Mouse (Mus musculus) megakaryocyte, adult 5-6 weeks (primary cell): ENCODE measurements around the gene Gtf3c6. TPM values are rescaled to one million over a fixed set of nuclear protein-coding genes. Genes with fewer than 3 reads are reported as not detected.
A peak's percentile ranks its signal among the peaks of the same experiment; 100 is the strongest.

Source experiments
- ATAC-seq: 2 replicates; pipeline ENCODE4 v1.8.0; 2016; ENCODE audit warnings: mild to moderate bottlenecking, inconsistent platforms; ENCODE audit not compliant: poor library complexity, severe bottlenecking
- total RNA-seq, 2 experiments: library from RNA; stranded (forward) in 1 of 2; stranded (reverse) in 1 of 2; fragments of 153-499, 151-499 nt in 1 of 2; fragments of 221-1000, 200-1000 nt in 1 of 2; gene quantifications; 2 replicates each; pipeline versions ENCODE4 v1.2.3 to v1.2.4; 2015 to 2017

Gene Gtf3c6
- total RNA-seq, 2 experiments from 2014 or later, result 48.3 to 147 TPM

GRCm38 (mm10) chr10:40259542-40259941 is 1.6 kb upstream of the Gtf3c6 start:
- ATAC-seq, result no peak

- ATAC-seq, result peak; percentile 29
Measured at GRCm38 (mm10) chr10:40258976-40259375, 1.1 kb upstream of the Gtf3c6 start.

- peak; percentile 61 for ATAC-seq
Measured at GRCm38 (mm10) chr10:40258401-40258966, 576 bp upstream of the Gtf3c6 start.

- 0 out of 2 replicates have a peak, but pooled peaks have one; percentile 14 for ATAC-seq
Measured at GRCm38 (mm10) chr10:40256716-40257115, 1.2 kb downstream of the Gtf3c6 start.

GRCm38 (mm10) chr10:40250969-40251368 is 6.9 kb downstream of the Gtf3c6 start:
- no peak for ATAC-seq

- ATAC-seq, result no peak
Measured at GRCm38 (mm10) chr10:40249625-40250024, 8.3 kb downstream of the Gtf3c6 start.

- no peak for ATAC-seq
Measured at GRCm38 (mm10) chr10:40247166-40247716, 10.7 kb downstream of the Gtf3c6 start.

- ATAC-seq, result peak; percentile 98
Measured at GRCm38 (mm10) chr10:40246374-40247165, 11.3 kb downstream of the Gtf3c6 start, which contains the start of gene Rpf2. TSS of gene Rpf2 (minus strand) at chr10:40247036.

- no peak for ATAC-seq
Measured at GRCm38 (mm10) chr10:40237826-40238225, 20.1 kb downstream of the Gtf3c6 start.

GRCm38 (mm10) chr10:40233241-40233640 is 24.7 kb downstream of the Gtf3c6 start:
- ATAC-seq, result no peak

- ATAC-seq, result peak; percentile 37; the same call in 1 of the 2 replicates
Measured at GRCm38 (mm10) chr10:40232442-40232841, 25.5 kb downstream of the Gtf3c6 start.

- ATAC-seq, result peak; percentile 84
Measured at GRCm38 (mm10) chr10:40229725-40230124, 28.2 kb downstream of the Gtf3c6 start.

- no peak for ATAC-seq
Measured at GRCm38 (mm10) chr10:40227660-40228303, 30.1 kb downstream of the Gtf3c6 start.

- ATAC-seq, result no peak
Measured at GRCm38 (mm10) chr10:40218874-40219273, 39.0 kb downstream of the Gtf3c6 start.

- peak; percentile 100 for ATAC-seq
Measured at GRCm38 (mm10) chr10:40212443-40213169, 45.3 kb downstream of the Gtf3c6 start.

Other genes starting within 250 kb of the Gtf3c6 start
- gene Mfsd4b1, start 232.8 kb downstream of the Gtf3c6 start, total RNA-seq (2015), result not detected in 2 replicates
- not detected in 2 replicates for gene Mfsd4b1, start 232.8 kb downstream of the Gtf3c6 start, total RNA-seq (2017)
- gene Slc16a10, start 115.8 kb downstream of the Gtf3c6 start, total RNA-seq (2015), result 45.0 and 56.3 TPM in 2 replicates
- 29.8 and 31.6 TPM in 2 replicates for gene Slc16a10, start 115.8 kb downstream of the Gtf3c6 start, total RNA-seq (2017)
- 56.7 and 57.2 TPM in 2 replicates for gene Rpf2, start 11.1 kb downstream of the Gtf3c6 start, total RNA-seq (2015)
- gene Rpf2, start 11.1 kb downstream of the Gtf3c6 start, total RNA-seq (2017), result 81.2 and 104 TPM in 2 replicates
- gene Amd1, start 44.1 kb upstream of the Gtf3c6 start, total RNA-seq (2015), result 62.7 and 67.7 TPM in 2 replicates
- gene Amd1, start 44.1 kb upstream of the Gtf3c6 start, total RNA-seq (2017), result 76.9 and 77.4 TPM in 2 replicates
- gene Cdk19, start 81.5 kb upstream of the Gtf3c6 start, total RNA-seq (2015), result 58.0 and 68.0 TPM in 2 replicates
- 55.6 and 60.3 TPM in 2 replicates for gene Cdk19, start 81.5 kb upstream of the Gtf3c6 start, total RNA-seq (2017)